Mouse (Mus musculus) neural tube, embryonic 13.5 days (tissue): ENCODE results near the gene Smyd3. TPM values are rescaled to one million over a fixed set of nuclear protein-coding genes. Genes with fewer than 3 reads are reported as not detected.

Experiments
- ATAC-seq: fragments of 200-750 bp; cut with Nextera tagmentation; 2 replicates; pipeline ENCODE4 v1.8.0; 2017; ENCODE audit warnings: low read depth, mild to moderate bottlenecking, moderate TSS enrichment, moderate library complexity
- H3K27ac ChIP-seq: fragments of 300-500 bp; sonication (generic); replicated peaks from 2 replicates; pipeline ENCODE4 v1.5.1; 2015; ENCODE audit warnings: moderate library complexity, mild to moderate bottlenecking, inconsistent platforms
- H3K27me3 ChIP-seq: fragments of 300-500 bp; sonication (generic); 2 replicates; pipeline ENCODE4 v1.6.1; 2015; ENCODE audit warnings: mild to moderate bottlenecking, inconsistent platforms
- H3K36me3 ChIP-seq: fragments of 300-500 bp; sonication (generic); 2 replicates; pipeline ENCODE4 v1.6.1; 2015; ENCODE audit warnings: mild to moderate bottlenecking, inconsistent platforms
- H3K4me1 ChIP-seq: fragments of 300-500 bp; sonication (generic); replicated peaks from 2 replicates; pipeline ENCODE4 v1.6.1; 2015; ENCODE audit warnings: inconsistent platforms
- H3K4me2 ChIP-seq: fragments of 300-500 bp; sonication (generic); 2 replicates; pipeline ENCODE4 v1.6.1; 2015; ENCODE audit warnings: inconsistent platforms, mild to moderate bottlenecking, moderate library complexity
- H3K4me3 ChIP-seq: fragments of 300-500 bp; sonication (generic); 2 replicates; pipeline ENCODE4 v1.5.1; 2015; ENCODE audit warnings: mild to moderate bottlenecking, inconsistent platforms
- H3K9ac ChIP-seq: fragments of 300-500 bp; sonication (generic); 2 replicates; pipeline ENCODE4 v1.6.1; 2015; ENCODE audit warnings: moderate library complexity, mild to moderate bottlenecking, inconsistent platforms
- H3K9me3 ChIP-seq: fragments of 300-500 bp; sonication (generic); 2 replicates; pipeline ENCODE4 v1.6.1; 2016; ENCODE audit warnings: inconsistent platforms
- WGBS: fragments of 180-500 bp; shearing (Covaris S2); methylation state at CpG from one replicate; pipeline ENCODE4 v1.1.7; 2015; 5-methylcytosine and 5-hydroxymethylcytosine counted together
- polyA plus RNA-seq: library from polyadenylated mRNA; unstranded; fragments of >200 nt; fragmentation: Nextera tagmentation; extraction: Ambion mirVana; gene quantifications from 2 replicates; pipeline ENCODE4 v1.2.1, GENCODE M21; 2015

Smyd3 gene
- polyA plus RNA-seq, 1 experiment from 2014 or later, result 19.7 TPM

DNA sequence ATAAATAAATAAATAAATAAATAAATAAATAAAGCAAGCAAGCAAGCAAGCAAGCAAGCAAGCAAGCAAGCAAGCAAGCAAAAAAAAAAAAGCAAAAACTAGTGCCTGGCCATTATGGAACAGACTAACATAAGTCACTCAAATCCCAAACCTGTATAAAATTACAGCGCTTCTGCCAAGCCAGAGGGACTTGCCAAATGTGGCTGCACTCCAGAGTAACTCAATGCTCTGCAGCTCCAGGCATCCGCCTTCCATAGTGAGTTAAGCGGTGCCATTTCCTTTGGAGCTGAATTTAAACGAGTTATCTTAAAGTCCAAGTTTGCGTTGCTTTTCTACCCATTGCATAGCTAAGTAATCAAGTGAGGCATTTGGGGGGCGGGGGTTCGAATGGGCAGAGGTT is 410.6 kb downstream of the Smyd3 start:
- Histone ChIP-seq H3K4me3 (no peak overlapping the region), H3K9ac (no peak overlapping the region), H3K27ac (no peak overlapping the region), H3K27me3 (peaks cover 51% of the 10 kb centered on the region), H3K36me3 (no peaks in the 10 kb centered on the region), H3K4me1 (peaks cover 31% of the 10 kb centered on the region), H3K4me2 (no peak overlapping the region), H3K9me3 (no peaks in the 10 kb centered on the region)
- ATAC-seq, result no peak
- 50% methylated on average over 7 of the region's 7 CpGs for WGBS

DNA sequence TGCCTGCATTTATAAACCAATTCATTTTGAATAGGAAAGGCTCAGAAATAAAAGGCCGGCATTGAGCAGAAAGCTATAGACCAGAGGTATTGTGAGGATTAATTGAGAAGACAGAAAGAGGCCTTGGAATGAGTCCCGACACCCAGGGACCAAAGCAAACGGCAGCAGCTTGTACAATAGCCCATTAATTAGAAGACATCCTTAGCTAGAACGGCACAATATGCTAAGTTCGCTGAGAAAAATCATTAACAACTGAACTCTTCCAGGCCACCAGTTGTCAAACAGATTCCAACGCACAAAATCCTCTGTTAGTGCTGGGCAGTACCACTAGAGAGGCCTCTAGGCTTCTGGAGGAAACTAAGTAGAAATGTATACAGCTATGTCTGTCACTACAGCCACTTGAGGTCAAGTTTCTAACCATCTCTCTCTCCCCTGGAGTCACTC is 411.1 kb downstream of the Smyd3 start:
- peak overlapping the region; percentile 27; the same call in 1 of the 2 replicates for H3K9ac ChIP-seq
- H3K4me1 ChIP-seq, result peaks cover 31% of the 10 kb centered on the region
- no peaks in the 10 kb centered on the region for H3K36me3 ChIP-seq
- peak; percentile 44 for ATAC-seq
- 12% methylated on average over 6 of the region's 6 CpGs for WGBS
- peak overlapping the region; percentile 42; the same call in 1 of the 2 replicates for H3K27ac ChIP-seq
- peak overlapping the region; percentile 34; the same call in 1 of the 2 replicates for H3K4me2 ChIP-seq
- H3K27me3 ChIP-seq, result peaks cover 54% of the 10 kb centered on the region
- no peak overlapping the region for H3K4me3 ChIP-seq
- no peaks in the 10 kb centered on the region for H3K9me3 ChIP-seq

DNA sequence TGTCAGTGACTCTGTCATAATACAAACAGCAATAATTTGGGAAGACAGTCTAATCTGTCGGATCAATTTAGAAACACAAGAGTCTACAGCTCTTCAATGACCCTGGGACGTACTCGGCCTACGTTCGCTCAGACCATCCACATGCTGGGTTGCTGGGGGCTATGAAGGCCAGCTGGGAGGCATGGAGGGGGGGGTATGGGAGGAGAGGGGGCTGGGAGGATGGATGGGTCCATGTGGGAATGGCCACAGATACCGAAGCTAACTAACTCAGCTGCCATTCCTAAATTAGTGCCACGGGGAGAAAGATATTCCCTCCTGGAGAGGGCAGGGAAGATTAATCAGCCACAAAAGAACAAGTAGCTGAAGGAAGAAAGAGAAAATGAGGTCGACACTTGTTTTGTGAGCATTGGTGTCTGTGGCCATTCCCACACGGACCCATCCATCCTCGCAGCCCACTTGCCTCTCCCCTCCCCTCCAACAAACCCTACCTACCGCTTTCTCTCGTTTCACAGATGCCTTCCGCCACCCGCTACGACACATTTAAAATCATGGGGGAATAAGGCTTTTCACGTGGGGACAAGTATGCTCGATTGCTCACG is 411.6 kb downstream of the Smyd3 start:
- Histone ChIP-seq H3K4me1 (peaks cover 31% of the 10 kb centered on the region), H3K9me3 (no peaks in the 10 kb centered on the region), H3K27ac (peak overlapping the region; percentile 42; the same call in 1 of the 2 replicates), H3K36me3 (no peaks in the 10 kb centered on the region), H3K27me3 (peaks cover 54% of the 10 kb centered on the region), H3K4me3 (no peak overlapping the region), H3K4me2 (peak overlapping the region; percentile 34; the same call in 1 of the 2 replicates), H3K9ac (peak overlapping the region; percentile 27; the same call in 1 of the 2 replicates)
- WGBS, result 19% methylated on average over 18 of the region's 18 CpGs
- ATAC-seq, result peak; percentile 65; the same call in 1 of the 2 replicates

DNA sequence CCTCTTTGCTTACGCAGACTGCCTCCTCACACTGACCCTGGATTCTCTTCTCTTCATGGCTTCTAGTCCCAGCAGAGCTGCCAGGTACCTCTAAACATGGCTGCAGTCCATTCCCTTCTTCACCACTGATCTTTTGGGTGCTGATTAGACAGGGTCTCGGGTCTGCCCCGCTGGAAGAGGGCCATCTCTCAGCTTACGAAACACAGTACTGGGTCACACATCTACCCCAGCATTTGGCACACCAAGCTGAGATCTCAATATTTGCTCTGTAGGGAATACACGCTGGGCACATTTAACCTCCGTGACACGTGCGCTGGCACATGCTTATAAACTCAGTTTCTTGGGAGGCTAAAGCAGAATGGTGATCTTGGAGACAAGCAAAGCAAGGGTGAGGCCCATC is 413.4 kb downstream of the Smyd3 start:
- Histone ChIP-seq H3K27me3 (peaks cover 45% of the 10 kb centered on the region), H3K4me3 (no peak overlapping the region)
- 96% methylated on average over 8 of the region's 8 CpGs for WGBS

DNA sequence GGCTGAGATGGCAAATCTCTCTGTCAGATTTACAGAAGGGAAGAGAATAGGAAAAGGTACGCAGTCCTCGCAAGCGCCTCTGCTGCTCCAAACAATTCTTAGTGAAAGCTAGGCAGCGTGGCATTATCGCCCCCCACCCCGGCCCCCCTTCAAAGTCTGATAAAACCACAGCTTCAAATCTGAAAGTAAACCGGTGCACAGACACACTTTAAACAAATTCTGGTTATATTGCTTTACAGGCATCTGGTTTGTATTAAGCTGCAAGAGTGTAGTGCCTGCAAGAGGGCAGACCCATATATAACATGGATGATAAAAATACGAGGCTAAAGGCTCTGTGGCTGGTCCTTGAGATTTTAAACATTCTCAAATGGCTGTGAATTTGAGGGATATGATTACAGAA is 420.8 kb downstream of the Smyd3 start:
- Histone ChIP-seq H3K4me3 (no peak overlapping the region), H3K4me2 (no peak overlapping the region), H3K36me3 (no peaks in the 10 kb centered on the region), H3K27ac (no peak overlapping the region), H3K9ac (no peak overlapping the region), H3K27me3 (peaks cover 18% of the 10 kb centered on the region; the same call in 1 of the 2 replicates), H3K4me1 (0 out of 2 replicates have a peak, but pooled peaks cover 4% of the 10 kb centered on the region), H3K9me3 (no peaks in the 10 kb centered on the region)
- WGBS, result 73% methylated on average over 8 of the region's 8 CpGs
- no peak for ATAC-seq

More for the DNA sequence above, 413.4 kb downstream of the Smyd3 start:
- Histone ChIP-seq H3K27ac (no peak overlapping the region), H3K4me2 (no peak overlapping the region), H3K9me3 (no peaks in the 10 kb centered on the region), H3K9ac (no peak overlapping the region), H3K4me1 (peaks cover 31% of the 10 kb centered on the region), H3K36me3 (no peaks in the 10 kb centered on the region)
- no peak for ATAC-seq

DNA sequence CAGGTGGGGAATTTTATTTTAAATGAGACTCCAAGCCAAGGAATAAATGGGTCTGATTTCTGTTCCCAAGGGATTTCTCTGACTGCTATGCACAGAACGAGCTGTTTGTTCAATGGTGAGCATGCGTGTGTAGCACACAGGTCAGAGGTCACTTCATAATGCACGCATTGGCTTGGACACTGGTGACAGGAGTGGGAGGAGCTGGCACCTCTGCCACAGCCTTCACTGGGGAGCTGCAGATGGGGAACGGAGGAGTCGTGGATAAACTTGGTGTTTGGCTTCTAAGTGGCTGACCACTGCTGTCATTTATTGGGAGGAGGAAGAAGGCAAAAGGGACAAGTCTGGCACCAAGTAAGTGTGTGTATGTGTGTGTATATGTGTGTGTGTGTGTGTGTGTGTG is 421.5 kb downstream of the Smyd3 start:
- no peak overlapping the region for H3K4me2 ChIP-seq
- H3K27me3 ChIP-seq, result peaks cover 17% of the 10 kb centered on the region; the same call in 1 of the 2 replicates
- no peak overlapping the region for H3K27ac ChIP-seq
- 0 out of 2 replicates have a peak, but pooled peaks cover 4% of the 10 kb centered on the region for H3K4me1 ChIP-seq
- ATAC-seq, result no peak
- H3K9ac ChIP-seq, result no peak overlapping the region
- H3K4me3 ChIP-seq, result no peak overlapping the region
- H3K36me3 ChIP-seq, result no peaks in the 10 kb centered on the region
- WGBS, result 62% methylated on average over 5 of the region's 5 CpGs
- H3K9me3 ChIP-seq, result no peaks in the 10 kb centered on the region

DNA sequence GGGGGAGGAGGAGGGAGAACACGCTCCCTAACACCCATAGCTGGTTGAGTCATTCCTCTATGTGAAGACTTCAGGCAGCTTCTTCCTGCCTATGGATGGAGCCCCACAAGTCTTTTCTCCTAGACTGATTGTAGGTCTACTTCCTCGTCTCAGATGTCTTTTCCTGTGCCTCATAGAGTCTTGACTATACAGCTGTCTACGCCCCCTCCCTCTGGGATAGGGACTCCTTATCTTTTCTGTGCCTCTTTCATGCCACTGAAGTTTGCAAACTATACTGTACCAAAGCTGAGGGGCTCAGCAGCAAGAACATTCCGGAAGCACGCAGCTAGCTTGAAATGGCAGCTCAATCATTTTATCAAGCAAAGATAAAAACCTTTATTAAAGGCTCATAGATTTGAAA is 428.7 kb downstream of the Smyd3 start:
- Histone ChIP-seq H3K4me2 (no peak overlapping the region), H3K36me3 (no peaks in the 10 kb centered on the region), H3K4me3 (no peak overlapping the region), H3K9me3 (no peaks in the 10 kb centered on the region), H3K9ac (no peak overlapping the region), H3K27ac (no peak overlapping the region), H3K4me1 (no peaks in the 10 kb centered on the region), H3K27me3 (peaks cover 7% of the 10 kb centered on the region; the same call in 1 of the 2 replicates)
- 83% methylated on average over 5 of the region's 5 CpGs for WGBS
- ATAC-seq, result no peak

DNA sequence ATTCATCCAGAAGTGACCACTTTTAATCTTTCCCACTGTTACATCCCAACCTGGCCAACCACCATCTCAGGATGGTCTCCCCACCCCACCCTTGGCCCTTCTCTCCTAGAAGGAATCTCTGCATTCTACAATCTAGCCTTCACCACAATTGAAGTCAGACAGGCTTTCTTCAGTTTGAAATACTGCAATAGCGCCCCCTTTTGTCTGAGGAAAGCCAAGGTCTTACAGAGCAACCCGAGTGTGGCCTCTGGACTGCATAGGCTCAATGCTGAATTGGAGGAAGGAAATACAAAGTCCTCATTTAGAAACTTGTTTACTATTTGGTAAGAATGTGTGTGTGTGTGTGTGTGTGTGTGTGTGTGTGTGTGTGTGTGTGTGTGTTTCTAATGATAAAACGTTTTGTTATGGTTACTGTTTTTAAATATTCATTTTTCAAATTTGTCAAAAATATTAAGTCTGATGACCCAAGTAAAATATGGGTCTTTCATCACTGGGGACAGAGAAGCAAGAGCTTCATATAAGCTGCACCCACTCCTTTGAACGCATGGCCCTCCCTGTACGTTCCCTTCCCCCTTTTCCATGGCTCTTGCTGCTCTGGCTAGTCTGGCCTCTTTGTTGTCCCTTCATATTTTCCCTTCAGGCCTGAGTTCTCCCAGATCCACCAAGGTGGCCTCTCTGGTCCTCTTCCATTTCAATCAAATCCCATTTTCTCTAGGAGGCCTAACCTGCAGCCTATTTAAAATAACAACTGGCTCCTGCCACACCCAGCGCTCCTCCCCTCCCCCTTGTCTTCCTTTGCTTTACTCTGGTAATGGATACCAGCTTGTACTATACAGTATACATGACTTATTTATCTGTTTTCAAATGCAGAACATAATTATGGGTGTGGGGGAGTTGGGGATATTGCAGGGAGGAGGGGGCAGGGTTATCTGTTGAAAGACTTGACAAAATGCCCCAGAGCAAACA is 430.5 kb downstream of the Smyd3 start:
- Histone ChIP-seq H3K27me3 (no peaks in the 10 kb centered on the region), H3K9me3 (no peaks in the 10 kb centered on the region), H3K4me2 (no peak overlapping the region), H3K27ac (no peak overlapping the region), H3K4me1 (no peaks in the 10 kb centered on the region), H3K4me3 (no peak overlapping the region), H3K9ac (no peak overlapping the region), H3K36me3 (no peaks in the 10 kb centered on the region)
- ATAC-seq, result no peak
- WGBS, result 59% methylated on average over 6 of the region's 6 CpGs

DNA sequence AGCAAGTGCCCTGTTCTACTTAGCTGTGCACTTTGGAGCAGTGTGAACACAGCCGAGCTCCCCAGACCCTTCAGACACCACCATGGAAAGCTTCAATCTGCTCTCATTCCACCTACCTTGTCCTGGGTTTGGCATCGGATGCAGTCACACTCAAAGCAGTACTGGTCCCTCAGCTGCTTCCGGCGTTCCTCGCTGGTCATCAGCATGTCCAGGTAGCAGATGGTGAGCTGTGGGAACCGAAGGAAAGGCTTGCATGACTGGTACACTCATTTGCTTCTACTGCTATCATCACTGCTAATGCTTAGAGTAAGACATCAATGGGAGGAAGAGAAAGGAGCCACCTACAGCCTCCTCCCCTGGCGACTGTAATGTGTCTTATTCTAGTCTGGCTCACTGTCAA is 431.6 kb downstream of the Smyd3 start:
- no peaks in the 10 kb centered on the region for H3K4me1 ChIP-seq
- 91% methylated on average over 7 of the region's 7 CpGs for WGBS
- H3K9ac ChIP-seq, result no peak overlapping the region
- H3K9me3 ChIP-seq, result no peaks in the 10 kb centered on the region
- ATAC-seq, result no peak
- no peaks in the 10 kb centered on the region for H3K36me3 ChIP-seq
- H3K4me3 ChIP-seq, result no peak overlapping the region
- H3K27ac ChIP-seq, result no peak overlapping the region
- H3K27me3 ChIP-seq, result no peaks in the 10 kb centered on the region
- no peak overlapping the region for H3K4me2 ChIP-seq

DNA sequence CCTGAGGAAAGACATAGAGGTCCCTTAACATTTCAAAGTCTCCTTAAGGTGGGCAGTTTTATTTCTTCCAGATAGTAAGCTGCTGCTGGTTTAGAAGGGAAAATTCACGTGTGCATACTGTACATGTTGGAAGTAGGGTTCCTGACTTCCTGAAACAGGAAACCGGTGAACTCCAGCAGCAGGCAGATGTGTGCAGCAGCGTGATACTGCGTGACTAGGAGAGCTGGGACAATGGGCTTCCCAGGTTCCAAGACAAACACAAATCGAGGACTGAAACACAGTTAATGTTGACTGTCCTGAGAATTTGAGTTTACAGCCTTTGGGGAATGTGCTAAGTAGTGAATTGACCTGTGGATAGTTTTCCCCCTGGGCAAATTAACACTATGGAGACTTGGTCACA is 434.7 kb downstream of the Smyd3 start:
- H3K9ac ChIP-seq, result no peak overlapping the region
- H3K4me3 ChIP-seq, result no peak overlapping the region
- no peaks in the 10 kb centered on the region for H3K27me3 ChIP-seq
- H3K27ac ChIP-seq, result no peak overlapping the region
- ATAC-seq, result no peak
- WGBS, result 71% methylated on average over 5 of the region's 5 CpGs
- H3K4me2 ChIP-seq, result no peak overlapping the region
- no peaks in the 10 kb centered on the region for H3K36me3 ChIP-seq
- no peaks in the 10 kb centered on the region for H3K9me3 ChIP-seq
- no peaks in the 10 kb centered on the region for H3K4me1 ChIP-seq

DNA sequence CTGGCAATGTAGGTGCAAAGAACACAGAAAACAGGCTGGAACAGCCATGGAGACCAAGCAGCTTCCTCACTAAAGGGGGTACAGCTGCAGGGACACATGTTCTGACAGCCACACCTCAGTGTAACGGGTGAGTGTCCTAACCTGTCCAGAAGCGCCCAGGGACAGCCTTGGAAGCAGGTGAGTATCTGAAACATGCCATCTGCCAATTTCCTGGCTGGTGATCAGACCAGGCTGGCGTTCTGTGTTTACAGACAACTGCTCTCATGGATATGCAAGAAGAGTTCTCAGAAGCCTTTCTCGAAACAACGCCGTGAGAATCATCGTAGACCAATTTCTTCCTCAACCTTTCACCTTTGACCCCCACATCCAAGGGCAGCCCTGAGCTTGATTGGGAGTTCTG is 444.0 kb downstream of the Smyd3 start:
- ATAC-seq, result no peak
- H3K4me1 ChIP-seq, result peaks cover 4% of the 10 kb centered on the region; the same call in 1 of the 2 replicates
- H3K9me3 ChIP-seq, result no peaks in the 10 kb centered on the region
- 87% methylated on average over 7 of the region's 7 CpGs for WGBS
- H3K9ac ChIP-seq, result no peak overlapping the region
- no peaks in the 10 kb centered on the region for H3K36me3 ChIP-seq
- no peak overlapping the region for H3K4me3 ChIP-seq
- no peak overlapping the region for H3K27ac ChIP-seq
- H3K27me3 ChIP-seq, result peaks cover 13% of the 10 kb centered on the region; the same call in 1 of the 2 replicates
- H3K4me2 ChIP-seq, result no peak overlapping the region
